Mouse (Mus musculus): Measurements from ENCODE around the gene Ccnd2.

GRCm38 (mm10) chr6:127179056-127179759 is 27.2 kb upstream of the Ccnd2 start:
- TF ChIP-seq EP300 (IDR thresholded peaks at IDR 0.05; ENCODE audit: low read depth), result no peak
- no peak for TF ChIP-seq CTCF (IDR thresholded peaks at IDR 0.05; ENCODE audit: low read depth)

All from heart, postnatal 0 days (tissue).